In the genomic region with DNA sequence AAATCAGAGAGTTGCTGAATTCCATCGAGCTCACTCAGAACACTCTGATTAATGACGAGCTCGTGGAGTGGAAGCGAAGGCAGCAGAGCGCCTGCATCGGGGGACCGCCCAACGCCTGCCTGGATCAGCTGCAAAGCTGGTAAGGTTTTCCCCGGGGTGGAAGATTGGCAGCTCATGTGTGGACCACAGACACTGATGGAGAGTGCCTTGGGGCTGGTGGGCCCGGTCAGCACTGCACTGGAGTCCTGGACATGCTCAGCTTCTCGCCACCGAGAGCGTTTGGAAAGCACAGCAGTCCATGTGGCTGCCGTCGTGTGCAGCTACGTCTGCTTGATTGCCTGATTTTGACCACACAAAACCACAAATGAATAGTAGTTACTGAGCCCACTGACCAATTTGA, we compare ENCODE assay signal across 25 mouse cellular contexts. TPM values are rescaled to one million over a fixed set of nuclear protein-coding genes. Genes with fewer than 3 reads are reported as not detected.
DNase-seq lines count a peak whose midpoint lies in the region; ATAC-seq lines count a peak whose summit lies in the region.
"Had no signal": no experiment of that assay in that cellular context is flagged by ENCODE, and none has a peak within 500 bp of the region (broad histone marks: within the 10 kb centered on the region; RNA-seq: fewer than 3 reads in every experiment).

No protein-coding gene starts in this region.

- no peaks in the 10 kb centered on the region for H3K4me1 ChIP-seq in neural tube, embryonic 11.5 days (ENCODE audit: control insufficient read depth, insufficient read depth, low read length)
- no peaks in the 10 kb centered on the region for H3K4me1 ChIP-seq in embryonic facial prominence, embryonic 14.5 days (ENCODE audit: control insufficient read depth, insufficient read depth, low read length)
- H3K4me1 ChIP-seq in hindbrain, embryonic 16.5 days (ENCODE audit: control insufficient read depth, insufficient read depth, low read depth, low read length): no peaks in the 10 kb centered on the region
- H3K4me1 ChIP-seq: embryonic facial prominence, embryonic 13.5 days; liver, embryonic 15.5 days; lung, embryonic 15.5 days had no signal

- no peak overlapping the region for H3K27ac ChIP-seq in neural tube, embryonic 11.5 days (ENCODE audit: low read depth, low read length)
- no peak overlapping the region for H3K27ac ChIP-seq in embryonic facial prominence, embryonic 14.5 days (replicated peaks; ENCODE audit: low read depth, low read length)
- H3K27ac ChIP-seq in hindbrain, embryonic 16.5 days (ENCODE audit: low read depth, low read length): no peak overlapping the region
- H3K27ac ChIP-seq: embryonic facial prominence, embryonic 13.5 days; limb, embryonic 12.5 days; liver, embryonic 15.5 days; lung, embryonic 15.5 days; midbrain, embryonic 12.5 days had no signal

- no peaks in the 10 kb centered on the region for H3K27me3 ChIP-seq in neural tube, embryonic 11.5 days (ENCODE audit: control insufficient read depth, insufficient read depth, low read length)
- H3K27me3 ChIP-seq in embryonic facial prominence, embryonic 14.5 days (replicated peaks; ENCODE audit: control insufficient read depth, insufficient read depth, low read length): no peaks in the 10 kb centered on the region
- H3K27me3 ChIP-seq in hindbrain, embryonic 16.5 days (replicated peaks; ENCODE audit: control insufficient read depth, insufficient read depth, low read length): no peaks in the 10 kb centered on the region
- H3K27me3 ChIP-seq: embryonic facial prominence, embryonic 13.5 days; liver, embryonic 15.5 days; lung, embryonic 15.5 days; midbrain, embryonic 12.5 days had no signal

- 73% methylated on average over 16 of the region's 16 CpGs for WGBS in neural tube, embryonic 11.5 days
- 61% methylated on average over 16 of the region's 16 CpGs for WGBS in embryonic facial prominence, embryonic 14.5 days
- 50% methylated on average over 16 of the region's 16 CpGs for WGBS in hindbrain, embryonic 16.5 days

- DNase-seq in neural tube, embryonic 11.5 days (ENCODE audit: low spot score): peak; percentile 43
- DNase-seq in neural tube, embryonic 10.5 days (ENCODE audit: extremely low spot score, low spot score): no peak
- no peak for DNase-seq in embryonic facial prominence, embryonic 14.5 days (ENCODE audit: low spot score)
- DNase-seq in adrenal gland, postnatal 36 days: no peak
- no peak for DNase-seq in layer of hippocampus, postnatal 36 days
- DNase-seq: adrenal gland, adult 8-10 months; B cell, adult 2 months; cerebellum, adult 8-10 months; cerebellum, postnatal 25 days; forebrain, postnatal 0 days; heart, postnatal 14 days; kidney, adult 8-10 months; kidney, postnatal 10 days; lung, postnatal 36 days; right cerebral cortex, postnatal 14 days; thymus, postnatal 4 days had no signal

- no peak for ATAC-seq in neural tube, embryonic 11.5 days (ENCODE audit: insufficient read depth, low FRiP score, low TSS enrichment)
- ATAC-seq in embryonic facial prominence, embryonic 14.5 days (ENCODE audit: low read depth): peak; percentile 15; the same call in 1 of the 2 replicates
- ATAC-seq in hindbrain, embryonic 16.5 days: 0 out of 2 replicates have a peak, but pooled peaks have one; percentile 13
- ATAC-seq: activated CD4-positive, CD25-positive, alpha-beta regulatory T cell, adult 4 months; forebrain, postnatal 0 days; intestine, embryonic 16.5 days had no signal

- H3K9me3 ChIP-seq in neural tube, embryonic 11.5 days (ENCODE audit: control insufficient read depth, low read length): no peaks in the 10 kb centered on the region
- no peaks in the 10 kb centered on the region for H3K9me3 ChIP-seq in embryonic facial prominence, embryonic 14.5 days (ENCODE audit: control insufficient read depth, low read length)
- no peaks in the 10 kb centered on the region for H3K9me3 ChIP-seq in hindbrain, embryonic 16.5 days (ENCODE audit: control insufficient read depth, low read length)
- H3K9me3 ChIP-seq: embryonic facial prominence, embryonic 13.5 days; limb, embryonic 12.5 days; liver, embryonic 15.5 days; lung, embryonic 15.5 days; midbrain, embryonic 12.5 days had no signal

- no peak overlapping the region for H3K9ac ChIP-seq in neural tube, embryonic 11.5 days (ENCODE audit: low read length)
- H3K9ac ChIP-seq in embryonic facial prominence, embryonic 14.5 days (ENCODE audit: low read depth, low read length): no peak overlapping the region
- H3K9ac ChIP-seq in hindbrain, embryonic 16.5 days (ENCODE audit: low read depth, low read length): no peak overlapping the region
- H3K9ac ChIP-seq: embryonic facial prominence, embryonic 13.5 days; forebrain, postnatal 0 days; limb, embryonic 12.5 days; liver, embryonic 15.5 days; lung, embryonic 15.5 days; midbrain, embryonic 12.5 days had no signal

- no peak overlapping the region for H3K4me3 ChIP-seq in neural tube, embryonic 11.5 days (ENCODE audit: low read depth, low read length)
- no peak overlapping the region for H3K4me3 ChIP-seq in embryonic facial prominence, embryonic 14.5 days (ENCODE audit: low read depth, low read length)
- no peak overlapping the region for H3K4me3 ChIP-seq in hindbrain, embryonic 16.5 days (ENCODE audit: low read length)
- H3K4me3 ChIP-seq: embryonic facial prominence, embryonic 13.5 days; erythroblast, embryonic 14.5 days; limb, embryonic 12.5 days; liver, embryonic 15.5 days; lung, embryonic 15.5 days; midbrain, embryonic 12.5 days had no signal

- no peaks in the 10 kb centered on the region for H3K36me3 ChIP-seq in neural tube, embryonic 11.5 days (ENCODE audit: control insufficient read depth, insufficient read depth, low read length)
- peaks cover 19% of the 10 kb centered on the region for H3K36me3 ChIP-seq in embryonic facial prominence, embryonic 14.5 days (ENCODE audit: control insufficient read depth, insufficient read depth, low read length)
- no peaks in the 10 kb centered on the region for H3K36me3 ChIP-seq in hindbrain, embryonic 16.5 days (ENCODE audit: control insufficient read depth, insufficient read depth, low read length)

- H3K4me2 ChIP-seq in neural tube, embryonic 11.5 days (ENCODE audit: low read depth): no peak overlapping the region
- H3K4me2 ChIP-seq in embryonic facial prominence, embryonic 14.5 days (ENCODE audit: low read depth, low read length): no peak overlapping the region
- H3K4me2 ChIP-seq in hindbrain, embryonic 16.5 days (ENCODE audit: low read length): no peak overlapping the region
- H3K4me2 ChIP-seq: embryonic facial prominence, embryonic 13.5 days; limb, embryonic 12.5 days; liver, embryonic 15.5 days; lung, embryonic 15.5 days; midbrain, embryonic 12.5 days had no signal

RNA-seq across cellular contexts. Expression of a gene that starts 18.1 kb away (rescaled TPM):
- 15.7 and 15.8 TPM in 2 replicates for polyA plus RNA-seq in neural tube, embryonic 11.5 days (2014; fragmentation: Nextera tagmentation; extraction: Ambion mirVana)
- 21.2 and 24.6 TPM in 2 replicates for polyA plus RNA-seq in embryonic facial prominence, embryonic 14.5 days (2014; fragmentation: Nextera tagmentation; extraction: Ambion mirVana)
- 13.8 and 14.2 TPM in 2 replicates for polyA plus RNA-seq in hindbrain, embryonic 16.5 days (2015; fragmentation: Nextera tagmentation; extraction: Ambion mirVana)
- total RNA-seq in adrenal gland, postnatal 36 days (2021): 100 to 1,000 TPM in 1 of 2 experiments, 10 to 100 TPM in 1; 88.7 to 112 TPM
- 10 to 100 TPM; 21.2 to 23.0 TPM for total RNA-seq in layer of hippocampus, postnatal 36 days (2021)
